9 mouse cellular contexts compared by ENCODE assay signal in genomic region chr15:99735631-99736030, GRCm38 (mm10). TPM values are rescaled to one million over a fixed set of nuclear protein-coding genes. Genes with fewer than 3 reads are reported as not detected.
A peak's percentile ranks its signal among the peaks of the same experiment; 100 is the strongest.
DNase-seq lines count a peak whose midpoint lies in the region; ATAC-seq and TF ChIP-seq lines count a peak whose summit lies in the region.
"Had no signal": no experiment of that assay in that cellular context is flagged by ENCODE, and none has a peak within 500 bp of the region (broad histone marks: within the 10 kb centered on the region; RNA-seq: fewer than 3 reads in every experiment).

No protein-coding gene starts in this region.

- no peaks in the 10 kb centered on the region for H3K27me3 ChIP-seq in stomach, postnatal 0 days (ENCODE audit: control insufficient read depth, insufficient read depth, low read length)

- no peak overlapping the region for H3K4me2 ChIP-seq in stomach, postnatal 0 days (replicated peaks; ENCODE audit: low read depth)

- intact Hi-C loops in left cerebral cortex, postnatal 14 days (cut with DNase I) = no loop called here

- TF ChIP-seq EP300 in stomach, postnatal 0 days (optimal IDR thresholded peaks at IDR 0.05) = no peak

- H3K4me3 ChIP-seq in stomach, postnatal 0 days (ENCODE audit: low read depth, low read length) = no peak overlapping the region

- TF ChIP-seq CTCF in stomach, postnatal 0 days (IDR thresholded peaks at IDR 0.05; ENCODE audit: low read depth) = no peak

- H3K9me3 ChIP-seq in stomach, postnatal 0 days (ENCODE audit: control insufficient read depth, low read length) = no peaks in the 10 kb centered on the region

- H3K27ac ChIP-seq in stomach, postnatal 0 days (replicated peaks) = no peak overlapping the region

- peaks cover 21% of the 10 kb centered on the region for H3K36me3 ChIP-seq in stomach, postnatal 0 days (ENCODE audit: control insufficient read depth, insufficient read depth, low read length)

- H3K9ac ChIP-seq in stomach, postnatal 0 days (ENCODE audit: low read length) = no peak overlapping the region

- 96% methylated on average over 2 of the region's 2 CpGs for WGBS in stomach, postnatal 0 days

- peak; percentile 99 for DNase-seq in adrenal gland, postnatal 14 days
- DNase-seq in cerebellum, postnatal 14 days = peak; percentile 99 to 100
- DNase-seq in kidney, adult 8-10 months = peak; percentile 100
- peak; percentile 100 for DNase-seq in left cerebral cortex, postnatal 14 days (ENCODE audit: low spot score in 2 of 2)
- peak; percentile 100 for DNase-seq in spleen, postnatal 14 days (ENCODE audit: low spot score in 2 of 2)
- no peak for DNase-seq in MN1 (ENCODE audit: low spot score)
- DNase-seq in stomach, postnatal 0 days (ENCODE audit: low spot score) = no peak
- DNase-seq in embryo, embryonic 11 days = no peak

- no peak for ATAC-seq in stomach, postnatal 0 days (ENCODE audit: low FRiP score, low TSS enrichment)

- no peaks in the 10 kb centered on the region for H3K4me1 ChIP-seq in stomach, postnatal 0 days (replicated peaks; ENCODE audit: control insufficient read depth, insufficient read depth)

RNA-seq across cellular contexts. Expression of gene Cox14, which starts 10.2 kb away (rescaled TPM):
- total RNA-seq in adrenal gland, postnatal 14 days (2021) = 177 and 199 TPM in 2 replicates
- total RNA-seq in left cerebral cortex, postnatal 14 days (2021) = 100 to 1,000 TPM; 129 to 131 TPM
- polyA plus RNA-seq in stomach, postnatal 0 days (2015; fragmentation: Nextera tagmentation; extraction: Ambion mirVana) = 199 and 206 TPM in 2 replicates

RNA-seq across cellular contexts. Expression of gene Gpd1, which starts 18.3 kb away (rescaled TPM):
- 1,539 and 1,562 TPM in 2 replicates for total RNA-seq in adrenal gland, postnatal 14 days (2021)
- total RNA-seq in left cerebral cortex, postnatal 14 days (2021) = 10 to 100 TPM; 34.1 to 35.5 TPM
- polyA plus RNA-seq in stomach, postnatal 0 days (2015; fragmentation: Nextera tagmentation; extraction: Ambion mirVana) = 6.8 and 7.9 TPM in 2 replicates

RNA-seq across cellular contexts. Expression of gene Gm17349, which starts 30.3 kb away (rescaled TPM):
- 17.6 and 18.1 TPM in 2 replicates for total RNA-seq in adrenal gland, postnatal 14 days (2021)
- total RNA-seq in left cerebral cortex, postnatal 14 days (2021) = 1 to 10 TPM; 5.6 to 8.1 TPM
- polyA plus RNA-seq in stomach, postnatal 0 days (2015; fragmentation: Nextera tagmentation; extraction: Ambion mirVana) = 1.0 and 2.5 TPM in 2 replicates
- total RNA-seq: liver, adult 2 months had no signal

RNA-seq across cellular contexts. Expression of gene Smarcd1, which starts 33.7 kb away (rescaled TPM):
- 40.0 and 57.6 TPM in 2 replicates for total RNA-seq in adrenal gland, postnatal 14 days (2021)
- 100 to 1,000 TPM; 142 to 143 TPM for total RNA-seq in left cerebral cortex, postnatal 14 days (2021)
- 10.9 and 11.6 TPM in 2 replicates for polyA plus RNA-seq in stomach, postnatal 0 days (2015; fragmentation: Nextera tagmentation; extraction: Ambion mirVana)

RNA-seq across cellular contexts. Expression of gene Cers5, which starts 37.1 kb away (rescaled TPM):
- total RNA-seq in adrenal gland, postnatal 14 days (2021) = 40.9 and 42.7 TPM in 2 replicates
- 10 to 100 TPM; 38.9 to 39.6 TPM for total RNA-seq in left cerebral cortex, postnatal 14 days (2021)
- 32.2 and 33.6 TPM in 2 replicates for polyA plus RNA-seq in stomach, postnatal 0 days (2015; fragmentation: Nextera tagmentation; extraction: Ambion mirVana)

Comparison
In these comparisons a context has a peak if more than half of its experiments do, and no peak if none do; other contexts are left out.
1. DNase-seq: peak in adrenal gland, postnatal 14 days (single experiment), cerebellum, postnatal 14 days (2 of 2), kidney, adult 8-10 months (2 of 2), left cerebral cortex, postnatal 14 days (2 of 2) and spleen, postnatal 14 days (2 of 2); none in MN1 (single experiment), stomach, postnatal 0 days (single experiment) and embryo, embryonic 11 days (single experiment).
2. RNA of gene Gpd1, which starts 18.3 kb away (total RNA-seq): 1,539 to 1,562 TPM in adrenal gland, postnatal 14 days; 34.1 to 35.5 TPM in left cerebral cortex, postnatal 14 days; every median in the first group is over 10 times any median in the second.